Mouse (Mus musculus) urinary bladder, adult 18-20 months (tissue): ENCODE measurements around the gene Slc36a4.

ENCODE experiments used
- DNase-seq, 2 experiments: peaks; one replicate each; pipeline ENCODE4 v3.0.0; 2022; ENCODE audit warnings: low spot score in 2 of 2, mixed read lengths in 2 of 2

Gene Slc36a4

GRCm38 (mm10) chr9:15722506-15722905 is 13.0 kb downstream of the Slc36a4 start:
- DNase-seq, result no peak

DNA sequence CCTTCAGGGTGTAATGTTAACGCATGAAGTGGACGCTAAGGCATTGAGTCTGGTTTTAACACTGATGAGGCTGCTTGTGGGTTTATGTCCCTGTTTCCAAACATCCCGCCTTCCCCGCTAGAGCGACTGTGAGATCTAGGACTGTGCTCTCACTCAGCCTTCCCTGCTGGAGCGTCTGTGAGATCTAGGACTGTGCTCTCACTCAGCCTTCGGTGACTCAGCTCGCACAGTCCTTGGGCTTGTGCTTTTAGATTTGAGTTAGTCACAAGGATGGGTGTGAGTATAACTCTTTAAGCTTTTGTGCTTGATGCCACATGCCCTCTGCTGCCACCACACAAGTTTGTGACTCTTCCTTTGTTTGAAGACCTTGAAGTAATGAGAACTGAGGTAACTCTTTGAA is 17.6 kb downstream of the Slc36a4 start:
- DNase-seq, result no peak

DNA sequence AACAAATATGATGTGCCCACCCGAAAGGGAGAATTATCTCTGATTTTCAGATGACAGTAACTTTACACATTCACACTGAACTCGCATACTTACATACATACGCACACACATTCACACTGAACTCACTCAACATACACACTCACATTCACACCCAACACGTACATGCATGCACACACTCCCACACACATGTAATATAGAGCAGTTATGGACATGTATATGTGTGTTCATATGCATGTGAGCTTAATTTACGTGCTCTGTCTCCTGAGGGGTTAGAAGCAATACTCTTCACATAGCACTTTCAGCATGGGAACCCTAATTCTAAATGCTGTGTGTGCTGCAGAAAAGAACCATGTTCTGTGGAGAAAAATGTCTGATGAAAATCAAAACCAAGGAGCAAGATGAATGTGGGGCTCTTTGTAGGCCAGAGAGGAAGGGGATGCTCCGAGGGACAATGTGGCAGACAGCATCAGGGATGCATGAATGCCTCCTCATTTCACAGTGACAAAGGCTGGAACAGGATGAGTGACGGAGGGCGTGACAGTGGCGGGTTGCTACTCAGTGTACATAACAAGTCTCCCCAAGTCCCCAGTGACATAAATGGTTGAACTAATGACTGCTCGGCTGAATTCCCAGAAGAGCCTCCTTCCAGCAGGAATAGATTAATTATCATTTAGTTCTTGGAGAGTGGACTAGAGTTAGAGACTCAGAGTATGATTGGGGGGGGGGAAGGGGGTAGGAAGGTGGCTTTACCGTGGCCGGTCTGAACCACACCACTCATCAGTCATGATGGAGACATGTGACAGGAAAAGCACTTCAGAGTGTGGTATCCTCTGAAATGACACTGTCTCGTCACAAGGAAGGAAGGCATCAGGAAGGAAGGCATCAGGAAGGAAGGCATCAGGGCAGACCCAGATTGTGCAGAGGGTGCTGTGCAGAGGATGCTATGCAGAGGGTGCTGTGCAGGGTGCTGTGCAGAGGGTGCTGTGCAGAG is 22.5 kb downstream of the Slc36a4 start:
- no peak for DNase-seq

DNA sequence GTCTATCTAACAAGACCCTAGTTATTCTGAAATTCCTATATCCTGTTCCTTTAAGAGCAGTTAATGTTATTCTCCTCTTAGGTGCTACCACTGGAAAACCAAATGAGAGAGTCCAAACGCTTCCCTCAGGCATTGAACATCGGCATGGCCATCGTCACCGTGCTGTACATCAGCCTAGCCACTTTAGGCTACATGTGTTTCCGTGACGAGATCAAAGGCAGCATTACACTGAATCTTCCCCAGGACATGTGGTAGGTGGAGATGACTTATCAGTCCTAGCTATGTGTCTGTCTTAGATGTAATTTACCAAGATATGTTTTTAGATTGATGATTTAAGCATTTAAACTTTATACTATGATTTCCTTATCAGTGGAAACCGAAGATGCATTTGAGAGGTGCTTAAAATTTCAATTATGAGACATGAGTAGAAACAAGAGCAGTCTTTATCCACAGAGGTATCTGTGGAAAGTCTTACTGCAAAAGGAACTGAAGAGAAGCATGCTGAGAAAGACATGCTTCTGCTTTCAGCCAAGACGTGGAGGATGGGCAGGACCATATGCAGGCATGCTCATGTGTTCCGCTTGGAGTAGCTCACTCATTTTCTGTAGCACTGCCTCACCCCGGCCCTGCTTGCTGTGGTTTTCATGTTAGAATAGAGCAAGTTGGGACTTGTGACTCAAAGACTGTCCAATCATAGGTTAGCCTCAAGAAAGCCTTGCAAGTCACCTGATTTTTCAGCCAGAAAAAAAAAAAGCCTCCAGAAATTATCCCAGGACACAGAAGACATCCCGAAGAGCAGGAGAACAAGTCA is 24.7 kb downstream of the Slc36a4 start:
- no peak for DNase-seq

DNA sequence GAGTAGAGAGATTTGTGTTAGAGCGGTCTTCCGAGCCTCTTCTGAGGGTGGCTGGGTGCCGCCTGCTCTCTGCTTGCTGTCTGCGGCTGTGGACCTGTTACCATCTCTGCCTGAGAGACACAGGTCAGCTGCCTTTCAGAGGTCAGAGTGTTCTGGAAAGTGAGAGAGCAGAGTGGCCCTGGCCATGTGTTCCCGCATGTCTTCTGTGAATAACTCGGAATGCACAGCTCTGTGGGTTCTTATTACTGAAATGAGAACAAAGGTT is 25.3 kb downstream of the Slc36a4 start:
- DNase-seq, result no peak

DNA sequence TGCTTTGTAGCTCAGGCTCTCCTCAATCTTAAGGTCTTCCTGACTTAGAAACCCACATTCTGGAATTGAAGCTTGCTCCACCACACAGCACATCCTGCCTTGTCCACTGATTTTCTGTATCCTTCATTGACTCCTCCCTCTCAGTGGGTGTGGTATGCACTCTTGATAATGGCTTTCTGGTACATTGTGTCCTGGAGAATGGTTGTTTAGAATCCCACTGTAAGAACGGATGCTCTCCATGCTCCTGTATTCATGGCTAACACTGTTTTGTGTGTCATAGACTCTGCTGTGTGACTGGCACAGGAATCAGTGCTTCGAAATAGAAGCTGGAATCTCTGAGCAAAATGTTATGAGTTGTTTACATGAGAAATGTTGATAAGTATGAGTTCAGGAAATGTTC is 28.0 kb downstream of the Slc36a4 start:
- no peak for DNase-seq

DNA sequence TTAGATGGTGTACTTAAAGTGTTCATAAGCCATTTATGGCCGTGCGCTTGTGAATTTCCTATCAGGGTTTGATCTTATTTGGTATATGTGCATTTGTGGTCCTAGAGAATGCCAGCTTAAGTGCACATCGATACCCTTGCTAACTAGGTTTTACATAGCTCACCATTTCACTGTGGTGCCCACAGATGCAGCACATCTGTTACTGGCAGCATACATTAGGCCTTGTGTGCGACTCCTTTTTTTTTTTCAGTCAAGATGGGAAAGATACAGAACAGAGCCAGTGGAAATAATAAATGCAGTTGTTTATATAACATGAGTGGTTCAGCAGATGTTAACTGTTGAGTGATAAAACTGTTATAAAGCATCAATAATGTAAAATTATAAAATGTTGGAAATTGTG is 31.9 kb downstream of the Slc36a4 start:
- no peak for DNase-seq

DNA sequence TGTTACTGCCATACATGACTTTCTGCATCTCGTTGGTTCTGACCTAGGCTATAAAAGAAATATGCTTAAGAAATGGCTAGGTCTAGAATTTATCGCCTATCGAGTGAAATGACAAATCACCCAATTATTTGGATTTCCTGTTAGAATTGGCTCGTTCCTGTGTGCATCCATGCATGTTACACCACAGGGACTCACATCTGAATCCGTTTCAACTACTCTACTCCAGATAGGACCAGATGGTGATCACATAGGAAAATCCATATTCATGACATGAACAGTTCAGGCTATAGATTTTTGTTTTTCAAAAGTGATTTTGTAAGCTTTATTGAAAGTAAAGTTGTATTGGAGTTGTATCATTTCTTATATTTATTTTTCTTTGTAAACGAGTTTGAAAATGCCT is 32.4 kb downstream of the Slc36a4 start:
- DNase-seq, result no peak

GRCm38 (mm10) chr9:15745985-15746607 is 36.6 kb downstream of the Slc36a4 start:
- no peak for DNase-seq

GRCm38 (mm10) chr9:15746636-15747035 is 37.1 kb downstream of the Slc36a4 start:
- no peak for DNase-seq

- DNase-seq, result no peak
Measured at GRCm38 (mm10) chr9:15748383-15748782, 38.8 kb downstream of the Slc36a4 start.

DNA sequence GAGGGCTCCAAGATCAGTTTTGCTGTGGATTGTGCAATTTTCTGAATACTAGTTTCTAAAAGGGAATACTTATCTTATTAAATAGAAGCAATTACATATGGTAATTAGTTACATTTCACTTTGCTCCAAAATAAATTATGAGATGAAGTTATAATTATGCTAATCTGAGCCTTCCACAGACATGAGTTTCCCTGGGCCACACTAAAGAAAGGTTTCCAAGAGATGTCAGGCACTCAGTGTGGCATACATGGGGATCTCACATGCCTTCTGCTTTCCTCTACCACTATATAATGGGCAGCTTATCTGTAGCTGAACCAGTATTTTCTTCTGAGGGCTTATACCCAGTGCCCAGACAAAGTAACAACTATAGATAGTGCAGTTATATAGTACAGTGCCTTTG is 49.8 kb downstream of the Slc36a4 start:
- no peak for DNase-seq

- DNase-seq, result no peak
Measured at GRCm38 (mm10) chr9:15766379-15766778, 56.8 kb downstream of the Slc36a4 start.

DNA sequence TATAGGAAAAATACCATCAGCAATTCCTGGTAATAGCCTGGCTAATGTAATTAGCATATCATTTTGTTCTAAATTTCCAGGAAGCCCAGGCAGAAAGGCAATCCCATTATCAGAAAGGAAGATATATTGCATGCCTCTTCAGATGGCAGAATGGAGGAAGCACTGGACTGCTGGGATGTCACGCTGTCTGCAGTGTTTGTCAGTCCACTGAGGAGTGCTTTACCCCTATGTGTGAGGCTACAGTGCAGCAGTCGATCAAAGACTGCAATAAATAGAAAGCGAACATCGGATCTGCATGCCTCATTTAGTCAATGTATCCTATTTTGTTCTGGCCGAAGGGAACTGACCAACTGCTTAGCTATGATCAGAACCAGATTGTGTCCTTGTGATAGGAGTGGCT is 57.3 kb downstream of the Slc36a4 start:
- no peak for DNase-seq

GRCm38 (mm10) chr9:15772766-15773165 is 63.2 kb downstream of the Slc36a4 start:
- DNase-seq, result no peak

GRCm38 (mm10) chr9:15773426-15773825 is 63.9 kb downstream of the Slc36a4 start:
- no peak for DNase-seq

GRCm38 (mm10) chr9:15774911-15775310 is 65.4 kb downstream of the Slc36a4 start:
- DNase-seq, result no peak

GRCm38 (mm10) chr9:15781936-15782335 is 72.4 kb downstream of the Slc36a4 start:
- no peak for DNase-seq

DNA sequence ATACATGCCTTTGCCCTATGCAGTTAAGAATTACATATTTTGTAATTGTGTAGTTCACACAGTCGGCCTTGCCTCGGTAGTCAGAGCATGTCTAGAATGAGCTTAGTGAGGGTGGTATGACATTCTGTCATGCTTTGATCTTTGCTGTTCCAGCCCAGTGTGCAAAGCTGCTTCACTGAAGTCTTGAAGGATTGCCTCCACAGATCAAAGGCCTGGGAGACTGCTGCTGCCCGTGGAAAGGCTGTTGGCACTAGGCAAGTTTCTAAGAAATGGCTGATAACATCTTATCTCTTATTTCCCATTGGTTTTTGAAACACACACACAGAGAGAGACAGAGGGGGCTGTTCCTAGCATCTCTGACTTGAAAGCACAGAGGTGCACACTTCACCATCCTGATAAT is 76.7 kb downstream of the Slc36a4 start:
- DNase-seq, result no peak

GRCm38 (mm10) chr9:15786610-15787009 is 77.1 kb downstream of the Slc36a4 start:
- DNase-seq, result no peak

DNA sequence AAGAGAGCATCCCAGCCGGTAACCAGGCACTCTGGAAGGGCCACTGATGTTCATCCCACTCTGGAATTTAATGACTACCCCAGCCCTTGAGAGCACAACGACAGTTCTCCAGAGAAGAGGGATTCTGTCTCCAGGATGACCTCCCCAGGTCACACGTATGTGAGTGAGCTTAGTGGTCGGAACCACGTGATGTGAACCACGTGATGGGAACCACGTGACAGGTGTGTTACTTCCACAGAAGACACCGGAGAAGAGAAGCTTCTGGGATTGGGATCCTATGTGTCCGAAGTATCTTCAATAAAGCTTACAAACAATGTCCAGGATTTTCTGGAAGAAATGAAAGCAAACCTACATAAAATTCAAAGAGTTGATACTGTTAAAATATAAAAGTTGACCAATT is 82.5 kb downstream of the Slc36a4 start:
- no peak for DNase-seq
